Mouse (Mus musculus) cerebellum, adult 11 months (tissue): ENCODE measurements around the gene Tdrkh.

Source experiments
- DNase-seq: peaks from one replicate; pipeline ENCODE4 v3.0.0; 2022

Gene Tdrkh

DNA sequence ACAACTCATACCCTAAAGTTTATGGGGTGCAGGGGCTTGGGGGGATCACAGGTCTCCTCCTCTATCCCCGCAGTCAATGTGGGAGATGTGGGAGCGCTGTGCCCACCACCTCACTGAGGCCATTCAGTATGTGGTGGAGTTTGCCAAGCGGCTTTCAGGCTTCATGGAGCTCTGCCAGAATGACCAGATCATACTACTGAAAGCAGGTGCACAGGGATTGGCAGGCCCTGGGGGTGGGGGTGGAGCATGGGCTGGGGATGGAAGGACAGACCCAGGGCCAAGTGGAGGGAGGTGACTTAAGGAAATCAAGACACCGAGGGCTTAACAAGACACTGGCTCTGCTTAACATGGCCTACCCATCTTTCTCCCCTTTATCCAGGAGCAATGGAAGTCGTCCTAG, 22.1 kb upstream of the Tdrkh start:
- DNase-seq, result no peak

DNA sequence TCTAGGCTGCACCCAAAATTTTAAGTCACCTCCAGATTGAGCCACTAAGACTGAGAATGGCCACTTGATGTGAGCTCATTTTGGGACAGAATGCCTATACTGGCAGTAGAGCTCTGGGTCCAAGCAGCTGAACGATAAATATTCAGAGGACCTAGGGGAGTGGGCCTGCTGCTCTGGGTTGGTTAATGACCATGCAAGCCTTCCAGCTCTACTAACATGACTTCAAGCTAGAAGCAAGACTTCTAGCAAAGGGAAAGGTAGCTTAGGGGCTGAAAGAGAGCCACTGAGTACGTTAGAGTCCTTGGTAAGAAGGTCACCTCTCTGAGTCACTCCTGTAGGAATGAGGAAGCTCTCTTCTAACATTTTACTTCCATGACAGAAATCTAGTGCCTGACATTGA, 20.9 kb upstream of the Tdrkh start:
- no peak for DNase-seq

DNA sequence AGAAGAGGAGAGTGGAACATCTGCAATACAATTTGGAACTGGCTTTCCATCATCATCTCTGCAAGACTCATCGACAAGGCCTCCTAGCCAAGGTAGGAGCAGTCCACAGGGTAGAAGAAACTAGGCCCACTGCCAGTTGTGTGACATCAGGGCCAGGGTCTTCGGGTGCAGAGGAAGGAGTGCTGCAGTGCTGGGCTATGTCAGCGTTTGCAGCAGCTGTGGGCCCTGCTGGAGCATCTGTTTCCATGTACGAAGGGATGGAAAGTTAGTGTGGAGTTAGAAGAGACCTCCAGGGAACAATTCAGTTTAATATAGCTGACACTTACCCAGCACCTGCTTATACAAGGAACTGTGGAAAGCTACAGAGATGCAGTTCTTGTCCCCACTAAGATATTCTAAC, 20.0 kb upstream of the Tdrkh start:
- no peak for DNase-seq

DNA sequence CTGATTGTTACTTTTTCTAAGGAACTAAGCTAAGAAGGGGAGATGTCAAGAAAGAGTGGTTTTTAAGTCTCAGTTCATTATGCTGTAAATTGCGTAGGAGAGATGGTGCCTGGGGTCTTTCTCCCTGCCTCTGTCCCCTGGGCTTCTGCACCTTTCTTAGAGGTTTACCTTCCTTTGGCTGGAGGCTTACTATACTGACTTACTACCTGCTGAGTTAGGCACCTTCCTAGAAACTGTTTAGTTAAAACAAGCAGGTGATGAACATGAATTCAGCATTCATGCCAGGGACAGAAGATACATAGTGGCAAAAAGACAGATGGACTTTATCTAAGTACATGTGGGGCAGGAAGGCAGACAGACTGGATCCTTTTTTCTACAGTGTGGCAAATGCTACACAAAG, 16.7 kb upstream of the Tdrkh start:
- DNase-seq, result no peak

DNA sequence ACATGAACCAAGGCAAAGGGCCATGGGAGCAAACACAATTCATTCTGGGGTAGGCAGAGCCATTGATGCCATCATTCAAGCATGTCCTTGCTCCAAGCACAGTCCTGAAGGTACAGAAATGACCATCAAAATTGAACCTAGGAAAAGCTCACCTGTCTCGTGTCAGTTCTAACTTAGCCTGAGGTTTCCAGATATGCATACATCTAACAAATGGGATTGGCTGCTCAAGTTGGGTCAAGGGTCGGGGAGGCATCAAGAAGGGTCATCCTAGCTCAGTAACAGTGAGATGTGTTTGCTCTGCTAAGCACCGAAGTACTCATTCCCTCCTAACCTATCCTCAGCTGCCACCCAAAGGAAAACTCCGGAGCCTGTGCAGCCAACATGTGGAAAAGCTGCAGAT, 16.2 kb upstream of the Tdrkh start:
- no peak for DNase-seq

DNA sequence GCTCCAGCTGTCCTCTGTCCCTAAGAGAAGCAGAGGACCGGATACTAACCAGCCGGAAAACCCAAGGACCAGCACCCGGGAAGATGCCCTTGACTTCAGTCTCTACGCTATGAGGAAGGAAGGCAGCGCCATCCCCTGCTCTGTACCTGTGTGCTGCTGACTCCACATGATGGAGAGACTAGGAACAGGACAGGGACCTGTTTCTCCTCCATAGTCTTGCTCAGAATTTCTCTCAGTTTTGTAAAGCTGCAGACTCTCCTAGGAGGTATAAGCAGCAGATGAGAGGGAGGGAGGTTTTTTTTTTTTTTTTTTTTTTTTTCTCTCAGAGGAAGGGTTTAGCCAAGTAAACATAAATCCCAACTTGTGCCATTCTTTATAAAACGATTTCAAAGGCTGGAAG, 14.9 kb upstream of the Tdrkh start, which contains the start of gene Lingo4:
Gene Lingo4 (plus strand): TSS at position 301 of the 400 bp plus-strand sequence.
- no peak for DNase-seq

DNA sequence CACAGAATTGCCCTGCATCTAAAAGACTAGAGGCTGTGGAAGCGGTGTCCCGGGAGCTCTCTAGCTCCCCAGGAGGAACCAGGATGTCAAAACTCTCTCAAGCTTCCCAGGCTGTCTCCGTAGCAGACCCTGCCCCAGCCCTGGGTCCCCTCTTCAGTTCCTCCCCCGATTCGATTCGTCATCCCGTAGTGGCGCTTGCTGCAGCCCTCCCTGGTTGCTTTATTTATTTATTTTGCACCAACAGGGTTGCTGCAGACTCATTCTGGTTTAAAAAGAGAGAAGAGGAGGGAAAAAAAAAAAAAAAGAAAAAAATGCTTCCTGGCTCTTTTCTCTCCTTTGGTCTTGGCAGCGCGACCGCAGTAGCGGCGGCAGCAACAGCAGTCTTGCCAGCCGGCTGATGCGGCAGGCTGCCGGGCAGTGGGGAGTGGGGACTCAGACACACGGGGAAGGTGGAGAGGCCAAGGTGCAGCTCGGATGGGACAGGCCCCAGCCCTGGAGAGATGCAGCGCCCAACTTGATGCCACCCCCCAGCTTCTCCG, 14.1 kb upstream of the Tdrkh start:
- no peak for DNase-seq

DNA sequence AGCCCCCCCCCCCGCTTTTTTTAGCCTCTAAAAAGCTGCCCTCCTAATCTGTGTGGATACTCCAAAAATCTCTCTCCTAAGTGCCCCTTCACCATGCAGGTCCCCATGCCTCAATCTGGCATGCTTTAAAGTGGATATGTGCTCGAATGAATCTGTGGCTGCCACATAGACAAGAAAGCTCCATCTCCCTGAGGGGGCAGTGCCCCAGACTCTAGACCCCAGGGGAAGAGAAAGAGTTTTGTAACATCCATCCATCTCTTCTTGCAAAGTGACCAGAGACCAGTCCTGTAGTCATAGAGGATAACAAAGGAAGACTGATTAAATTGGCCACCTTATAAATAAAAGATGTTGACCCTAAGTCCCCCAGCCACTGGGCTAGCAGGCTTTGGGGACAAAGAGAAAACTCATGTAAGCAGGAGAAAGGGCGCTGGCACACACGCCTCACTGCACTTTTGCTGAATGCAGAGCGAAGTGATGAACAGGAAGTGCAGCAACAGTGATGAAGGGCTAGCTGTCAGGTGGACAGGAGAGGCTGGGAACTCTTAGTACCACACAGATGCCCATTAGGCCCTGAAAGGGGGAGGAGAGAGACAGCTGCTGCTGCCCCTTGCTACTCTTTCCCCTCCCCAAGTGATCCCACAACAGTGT, 13.3 kb upstream of the Tdrkh start:
- DNase-seq, result no peak

- DNase-seq, result no peak
These were observed 10.6 kb upstream of the Tdrkh start for GRCm38 (mm10) chr3:94402451-94402850.

DNA sequence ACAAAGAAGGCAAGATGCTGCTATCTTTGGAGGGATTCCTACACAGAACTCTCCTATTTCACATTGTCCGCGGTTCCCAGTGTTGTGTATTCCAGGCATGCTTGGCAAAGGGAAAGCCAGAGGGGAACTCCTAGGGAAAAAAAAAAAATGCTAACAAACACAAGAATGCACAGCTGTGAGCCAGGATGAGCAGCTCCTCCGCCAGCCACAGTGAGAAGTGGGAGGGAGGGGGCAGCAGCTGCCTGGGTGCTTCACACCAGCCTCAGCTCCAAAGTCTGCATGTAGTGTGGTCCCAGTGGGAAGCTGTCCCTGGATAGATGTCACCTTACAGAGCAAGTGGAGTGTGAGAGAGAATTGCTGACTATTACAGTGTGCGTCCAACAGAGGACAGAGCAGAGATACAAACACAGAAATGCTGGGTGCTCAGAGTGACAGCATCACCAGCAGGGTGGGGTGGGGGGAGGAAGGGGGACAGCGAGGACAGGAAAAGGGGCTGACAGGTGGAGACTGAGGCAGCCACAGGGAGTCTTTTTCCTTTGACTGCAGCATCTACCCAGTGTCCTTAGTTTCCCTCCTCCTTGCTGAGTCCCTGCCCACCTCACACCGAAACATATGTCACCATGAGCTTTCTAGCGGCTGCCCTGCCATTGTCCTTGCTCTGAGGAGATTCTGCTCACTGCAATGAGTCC, 8.6 kb upstream of the Tdrkh start:
- DNase-seq, result no peak

DNA sequence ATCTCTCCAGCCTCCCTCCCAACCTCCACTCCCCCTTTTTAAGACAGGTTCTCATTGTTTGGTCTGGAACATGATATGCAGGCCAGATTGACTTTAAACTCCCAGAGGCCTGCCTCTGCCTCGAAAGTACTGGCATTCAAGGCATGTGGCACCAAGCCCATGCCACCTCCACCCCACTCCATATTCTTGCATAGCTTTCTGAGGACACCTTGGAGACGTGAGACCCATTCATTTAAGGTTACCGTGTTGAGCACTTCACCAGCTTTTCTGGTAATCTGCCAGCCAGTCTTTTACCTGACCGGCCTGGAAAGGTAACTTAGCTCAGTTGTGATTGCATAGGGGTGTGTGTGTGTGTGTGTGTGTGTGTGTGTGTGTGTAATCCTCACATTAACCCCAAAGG, 7.5 kb upstream of the Tdrkh start:
- no peak for DNase-seq

GRCm38 (mm10) chr3:94412530-94412929, 543 bp upstream of the Tdrkh start:
- no peak for DNase-seq

DNA sequence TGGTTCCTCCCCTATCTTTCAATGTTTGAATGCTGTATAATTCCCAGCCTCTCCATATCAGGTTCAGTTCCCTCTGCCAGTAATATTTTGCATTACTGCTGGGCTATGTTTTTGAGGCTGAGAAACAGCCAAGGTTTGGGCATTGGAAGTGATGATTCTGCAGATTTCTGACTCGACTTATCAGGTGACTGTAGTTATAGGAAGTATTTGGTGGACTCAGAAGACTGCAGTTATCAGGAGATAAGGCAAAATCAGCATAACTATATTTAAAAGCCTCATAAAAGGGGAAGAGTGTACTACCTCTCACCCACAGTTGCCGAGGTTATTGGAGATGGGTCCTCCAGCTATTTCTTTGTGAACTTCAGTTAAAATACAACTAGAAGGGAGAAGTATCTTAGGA, 17.9 kb downstream of the Tdrkh start:
- no peak for DNase-seq

DNA sequence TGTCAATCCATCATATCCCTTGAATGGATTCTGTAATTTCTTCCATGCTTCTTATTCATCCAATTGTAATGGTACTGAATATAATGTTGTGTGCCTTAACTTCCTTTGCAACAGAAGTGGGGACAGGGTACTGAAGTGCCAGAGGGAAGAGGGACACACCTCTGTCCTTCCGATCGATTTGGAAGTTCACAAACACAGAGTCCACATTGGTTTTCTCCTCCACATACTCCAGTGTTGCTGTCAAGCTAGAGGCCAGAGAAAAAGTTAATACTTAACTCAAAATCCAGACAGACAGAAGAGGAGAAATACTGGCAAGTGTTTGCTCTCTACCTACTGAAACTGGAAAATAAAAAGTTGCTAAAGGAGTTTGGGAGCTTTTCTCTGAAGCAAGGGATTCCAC, 21.2 kb downstream of the Tdrkh start:
- no peak for DNase-seq

DNA sequence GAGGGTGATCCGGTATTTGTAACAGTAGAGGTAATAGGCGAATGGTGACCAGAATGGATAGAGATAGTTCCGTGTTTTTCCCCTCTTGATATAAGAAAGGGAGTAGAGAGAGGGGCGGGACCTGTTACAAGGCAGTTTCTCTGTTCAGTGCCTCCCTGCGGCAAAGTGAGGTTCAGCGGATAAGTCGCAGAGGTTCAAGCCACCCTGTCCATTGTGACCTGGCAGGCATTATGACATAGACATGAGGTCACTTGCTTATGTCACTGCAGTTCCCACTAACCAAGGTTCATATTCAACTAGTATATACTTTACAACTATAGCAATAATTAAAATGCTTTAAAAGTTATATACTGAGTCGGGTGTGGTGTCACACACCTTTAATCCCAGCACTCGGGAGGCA, 23.3 kb downstream of the Tdrkh start:
- DNase-seq, result no peak

GRCm38 (mm10) chr3:94441182-94441581, 28.1 kb downstream of the Tdrkh start:
- DNase-seq, result no peak

DNA sequence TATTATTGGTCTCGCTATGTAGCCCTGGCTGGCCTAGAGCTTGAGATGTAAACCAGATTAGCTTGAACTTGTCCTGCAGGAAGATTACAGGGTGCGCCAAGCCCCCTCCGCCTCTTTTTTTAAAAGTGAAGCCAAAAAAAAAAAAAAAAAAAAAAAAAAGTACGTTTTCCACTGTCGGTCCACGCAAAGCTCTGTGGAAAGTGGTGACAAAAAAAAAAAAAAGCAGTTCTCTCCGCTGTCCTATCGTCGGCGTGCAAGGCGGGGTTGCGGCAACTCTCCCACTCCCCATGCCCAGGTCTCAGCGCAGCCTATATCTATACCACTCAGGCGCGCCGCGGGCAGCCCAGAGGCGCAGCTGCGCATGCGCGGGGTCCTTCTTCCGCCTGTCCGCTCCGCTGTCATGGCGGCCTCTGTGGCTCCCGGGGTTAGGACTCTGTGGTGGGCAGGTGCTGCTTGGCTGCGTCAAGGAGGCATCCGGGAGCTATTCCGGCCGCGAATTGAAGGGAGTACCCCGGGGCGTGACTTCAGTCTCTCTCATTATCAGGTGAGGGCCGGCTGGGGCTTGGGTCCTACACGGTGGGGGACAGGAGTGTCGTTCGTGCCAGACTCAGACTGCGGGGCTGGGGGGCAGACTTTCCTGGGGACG, 30.0 kb downstream of the Tdrkh start, which contains the start of gene Mrpl9:
Gene Mrpl9 (plus strand): TSS at position 368 of the 646 bp plus-strand sequence.
- peak; percentile 94 for DNase-seq

- no peak for DNase-seq
These were observed 30.5 kb downstream of the Tdrkh start, which contains the start of gene Oaz3 for GRCm38 (mm10) chr3:94443597-94443964. TSS of gene Oaz3 (minus strand) at chr3:94443915.

DNA sequence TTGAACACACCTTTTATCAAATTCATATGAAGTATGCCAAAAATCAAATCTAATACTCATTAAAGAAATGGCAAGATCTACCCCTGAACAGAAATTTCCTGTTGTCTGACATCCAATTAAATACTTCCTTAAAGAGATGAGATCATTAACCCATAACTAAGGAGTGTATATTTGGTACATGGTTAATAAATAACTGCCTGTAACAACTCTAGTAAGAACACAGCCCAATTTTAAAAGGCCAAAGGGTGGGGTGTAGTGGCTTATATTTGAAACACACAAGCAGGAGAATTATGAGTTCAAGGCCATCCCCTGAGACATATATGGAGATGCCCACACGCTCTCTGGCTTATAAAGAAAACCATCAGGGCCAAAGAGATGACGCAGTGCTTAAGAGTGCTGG, 36.3 kb downstream of the Tdrkh start:
- DNase-seq, result no peak

DNA sequence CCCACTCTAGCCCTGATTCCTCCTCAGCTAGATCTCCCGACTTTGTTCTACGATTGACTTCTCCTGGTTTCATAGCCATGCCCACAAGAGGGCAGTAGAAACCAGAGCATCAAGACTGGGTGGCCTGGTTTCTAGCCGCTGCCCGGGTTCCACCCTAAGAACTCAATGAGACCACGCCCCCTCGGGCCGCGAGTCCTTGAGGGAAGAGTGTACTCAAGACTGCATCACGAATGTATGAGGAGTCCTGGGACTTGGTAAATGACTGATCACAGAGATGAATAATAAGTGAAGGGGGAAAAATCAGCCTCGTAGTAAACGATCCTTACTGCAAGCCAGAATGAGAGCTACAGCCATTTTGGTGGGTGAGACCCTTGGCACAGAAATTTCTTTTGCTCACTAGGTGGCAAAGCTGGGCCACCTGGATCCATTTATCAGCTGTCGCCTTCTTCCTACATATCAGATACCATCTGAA, 43.5 kb downstream of the Tdrkh start:
- peak; percentile 74 for DNase-seq

- no peak for DNase-seq
These were observed 44.0 kb downstream of the Tdrkh start for GRCm38 (mm10) chr3:94457055-94457454.

DNA sequence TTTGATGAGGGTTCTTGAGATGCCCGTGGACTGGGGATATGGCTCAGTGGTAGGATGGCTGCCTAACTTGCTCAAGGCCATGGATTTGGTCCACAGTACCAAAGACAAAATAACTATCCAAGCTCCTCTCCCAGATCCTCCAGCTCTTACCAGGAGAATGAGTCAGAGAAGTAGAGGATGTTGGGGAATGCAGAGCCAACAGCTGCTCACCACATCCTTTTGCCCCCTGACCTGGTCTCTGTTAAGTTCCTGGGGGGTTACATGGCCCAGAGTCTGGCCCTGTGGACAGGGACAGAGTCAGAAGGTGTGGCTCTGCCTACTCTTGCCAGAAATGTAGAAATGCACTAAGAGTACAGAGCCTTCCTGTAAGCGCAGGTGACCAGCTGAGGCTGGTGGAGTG, 46.8 kb downstream of the Tdrkh start:
- no peak for DNase-seq

DNA sequence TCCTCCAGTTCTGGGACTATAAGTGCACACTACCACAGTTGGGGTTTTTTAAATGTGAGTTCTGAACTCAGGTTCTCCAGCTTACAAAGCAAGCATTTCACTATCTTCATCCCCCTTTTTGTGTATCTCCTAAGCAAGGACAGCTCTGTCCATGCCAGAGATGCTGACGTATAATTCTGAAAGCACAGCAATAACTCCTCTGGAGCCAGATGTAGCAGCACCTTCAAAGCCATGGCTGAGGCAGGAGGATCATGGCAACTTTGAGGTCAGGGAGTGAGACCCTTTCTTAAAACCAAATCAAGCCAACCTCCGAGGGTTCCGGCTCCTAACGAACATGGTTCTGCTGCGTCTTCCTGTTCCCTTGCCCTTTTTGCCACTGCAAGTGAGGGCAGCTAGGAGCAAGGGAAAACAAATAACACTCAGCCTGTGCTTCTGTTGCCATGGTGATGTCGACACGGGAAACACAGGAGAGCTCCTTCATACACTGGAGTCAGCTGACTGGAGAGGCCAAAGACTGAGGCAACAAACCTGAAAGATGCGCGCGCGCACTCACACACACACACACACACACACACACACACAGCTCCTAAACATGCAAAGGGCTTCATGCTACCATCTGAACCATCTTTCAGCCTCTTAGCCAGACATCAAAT, 51.0 kb downstream of the Tdrkh start:
- no peak for DNase-seq
